Mouse (Mus musculus) heart, embryonic 12.5 days (tissue): ENCODE results near the gene Tor1b. TPM values are rescaled to one million over a fixed set of nuclear protein-coding genes. Genes with fewer than 3 reads are reported as not detected.

Experiments
- ATAC-seq: fragments of 200-750 bp; cut with Nextera tagmentation; 2 replicates; pipeline ENCODE4 v1.8.0; 2017; ENCODE audit warnings: moderate TSS enrichment, moderate library complexity; ENCODE audit not compliant: insufficient number of reproducible peaks, low FRiP score
- H3K27ac ChIP-seq: fragments of 300-500 bp; sonication (generic); 2 replicates; pipeline ENCODE4 v1.5.1; 2016; ENCODE audit warnings: mild to moderate bottlenecking, moderate library complexity; ENCODE audit not compliant: poor library complexity, severe bottlenecking
- H3K27me3 ChIP-seq: fragments of 300-500 bp; sonication (generic); replicated peaks from 2 replicates; pipeline ENCODE4 v1.6.1; 2016; ENCODE audit warnings: mild to moderate bottlenecking, moderate library complexity
- H3K36me3 ChIP-seq: fragments of 300-500 bp; sonication (generic); 2 replicates; pipeline ENCODE4 v1.6.1; 2016; ENCODE audit warnings: mild to moderate bottlenecking, moderate library complexity
- H3K4me1 ChIP-seq: fragments of 300-500 bp; sonication (generic); replicated peaks from 2 replicates; pipeline ENCODE4 v1.6.1; 2016; ENCODE audit warnings: mild to moderate bottlenecking
- H3K4me2 ChIP-seq: fragments of 300-500 bp; sonication (generic); 2 replicates; pipeline ENCODE4 v1.6.1; 2016; ENCODE audit warnings: mild to moderate bottlenecking, moderate library complexity
- H3K4me3 ChIP-seq: fragments of 300-500 bp; sonication (generic); 2 replicates; pipeline ENCODE4 v1.5.1; 2016; ENCODE audit warnings: mild to moderate bottlenecking
- H3K9ac ChIP-seq: fragments of 300-500 bp; sonication (generic); 2 replicates; pipeline ENCODE4 v1.6.1; 2016; ENCODE audit warnings: mild to moderate bottlenecking, moderate library complexity
- H3K9me3 ChIP-seq: fragments of 300-500 bp; sonication (generic); replicated peaks from 2 replicates; pipeline ENCODE4 v1.6.1; 2016; ENCODE audit warnings: mild to moderate bottlenecking, moderate library complexity
- WGBS: fragments of 180-500 bp; shearing (Covaris S2); methylation state at CpG from one replicate; pipeline ENCODE4 v1.1.7; 2016; 5-methylcytosine and 5-hydroxymethylcytosine counted together
- polyA plus RNA-seq: library from polyadenylated mRNA; unstranded; fragments of >200 nt; fragmentation: Nextera tagmentation; extraction: Ambion mirVana; gene quantifications from 2 replicates; pipeline ENCODE4 v1.2.1, GENCODE M21; 2016

Tor1b gene
- polyA plus RNA-seq, 1 experiment from 2014 or later, result 25.8 TPM

GRCm38 (mm10) chr2:30959856-30960255 is 7.1 kb downstream of the Tor1b start:
- no peak overlapping the region for H3K9ac ChIP-seq
- WGBS, result 48% methylated on average over 5 of the region's 5 CpGs
- no peak for ATAC-seq
- H3K4me2 ChIP-seq, result no peak overlapping the region
- no peaks in the 10 kb centered on the region for H3K9me3 ChIP-seq
- no peak overlapping the region for H3K4me3 ChIP-seq
- no peaks in the 10 kb centered on the region for H3K27me3 ChIP-seq
- no peak overlapping the region for H3K27ac ChIP-seq
- peaks cover 9% of the 10 kb centered on the region for H3K4me1 ChIP-seq
- H3K36me3 ChIP-seq, result peaks cover 100% of the 10 kb centered on the region

- Histone ChIP-seq H3K27me3 (no peaks in the 10 kb centered on the region), H3K4me2 (no peak overlapping the region), H3K4me3 (no peak overlapping the region), H3K9me3 (no peaks in the 10 kb centered on the region), H3K9ac (no peak overlapping the region), H3K27ac (no peak overlapping the region), H3K4me1 (peaks cover 15% of the 10 kb centered on the region), H3K36me3 (peaks cover 84% of the 10 kb centered on the region)
- ATAC-seq, result no peak
- WGBS, result 69% methylated on average over 11 of the region's 11 CpGs
These were observed 10.0 kb downstream of the Tor1b start for GRCm38 (mm10) chr2:30962570-30963254.

GRCm38 (mm10) chr2:30965627-30966026 is 12.9 kb downstream of the Tor1b start:
- H3K4me1 ChIP-seq, result peaks cover 15% of the 10 kb centered on the region
- no peak overlapping the region for H3K4me2 ChIP-seq
- WGBS, result 92% methylated on average over 8 of the region's 8 CpGs
- H3K27me3 ChIP-seq, result no peaks in the 10 kb centered on the region
- peaks cover 62% of the 10 kb centered on the region for H3K36me3 ChIP-seq
- no peak for ATAC-seq
- no peak overlapping the region for H3K9ac ChIP-seq
- H3K9me3 ChIP-seq, result no peaks in the 10 kb centered on the region
- H3K4me3 ChIP-seq, result no peak overlapping the region
- H3K27ac ChIP-seq, result no peak overlapping the region

GRCm38 (mm10) chr2:30966826-30967225 is 14.1 kb downstream of the Tor1b start:
- Histone ChIP-seq H3K36me3 (peaks cover 54% of the 10 kb centered on the region), H3K4me2 (peak overlapping the region; percentile 92), H3K9me3 (no peaks in the 10 kb centered on the region), H3K4me1 (peaks cover 15% of the 10 kb centered on the region), H3K4me3 (peak overlapping the region; percentile 95), H3K27ac (no peak overlapping the region), H3K9ac (peak overlapping the region; percentile 93), H3K27me3 (no peaks in the 10 kb centered on the region)
- WGBS, result 22% methylated on average over 16 of the region's 16 CpGs
- no peak for ATAC-seq

DNA sequence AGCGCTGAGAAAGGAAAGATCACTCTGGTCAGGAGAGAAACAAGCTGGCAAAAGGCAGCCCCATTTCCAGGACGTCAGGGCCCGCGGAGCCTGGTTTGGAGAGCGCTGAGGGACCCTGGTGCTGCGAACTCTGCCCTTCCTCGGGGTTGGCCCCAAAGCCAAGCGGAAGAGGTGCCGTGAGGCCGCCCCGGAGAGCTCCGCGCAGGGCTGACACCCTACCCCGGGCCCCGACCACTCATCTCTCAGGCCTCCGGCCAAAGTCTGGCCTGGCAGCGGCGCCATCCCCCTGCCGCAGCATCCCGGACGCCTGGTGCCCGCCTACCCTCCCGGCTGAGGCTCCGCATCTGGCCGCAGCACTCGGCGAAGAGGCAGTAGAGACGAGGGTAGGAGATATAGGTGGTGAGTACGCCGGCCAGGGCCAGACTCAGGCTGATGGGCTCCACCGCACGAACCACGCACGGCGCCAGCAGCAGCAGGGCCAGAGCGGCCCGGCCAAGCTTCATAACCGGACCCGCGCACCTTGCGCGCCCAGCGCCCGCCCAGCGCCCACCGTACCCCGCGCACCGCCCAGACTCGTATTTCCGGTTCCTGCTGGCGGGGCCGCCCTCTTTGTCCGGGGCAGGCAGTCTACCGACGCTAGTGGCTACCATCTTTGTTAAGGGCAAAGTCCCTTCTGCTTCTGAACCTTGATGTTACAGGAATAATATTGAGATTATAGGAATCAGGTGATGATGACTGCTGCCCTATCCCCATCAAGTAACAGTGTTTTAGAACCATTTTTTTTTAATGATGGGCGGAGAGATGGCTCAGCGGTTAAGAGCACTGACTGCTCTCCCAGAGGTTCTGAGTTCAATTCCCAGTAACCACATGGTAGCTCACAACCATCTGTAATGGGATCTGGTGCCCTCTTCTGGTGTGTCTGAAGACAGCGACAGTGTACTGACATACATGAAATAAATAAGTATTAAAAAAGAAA is 14.9 kb downstream of the Tor1b start, which contains the start of gene Tor1a:
Gene Tor1a, minus strand, starts transcription at position 582 of the 976 bp plus-strand sequence.
- H3K9me3 ChIP-seq, result no peaks in the 10 kb centered on the region
- no peaks in the 10 kb centered on the region for H3K27me3 ChIP-seq
- peaks cover 51% of the 10 kb centered on the region for H3K36me3 ChIP-seq
- 2% methylated on average over 59 of the region's 59 CpGs for WGBS
- H3K4me1 ChIP-seq, result peaks cover 15% of the 10 kb centered on the region
- peak within 1 kb of the TSS; percentile 43 for H3K27ac ChIP-seq
- peak within 1 kb of the TSS; percentile 92 for H3K4me2 ChIP-seq
- H3K4me3 ChIP-seq, result peak within 1 kb of the TSS; percentile 95
- ATAC-seq, result peak; percentile 91
- peak within 1 kb of the TSS; percentile 93 for H3K9ac ChIP-seq

GRCm38 (mm10) chr2:30981790-30982513 is 29.2 kb downstream of the Tor1b start, which contains the start of the genes BC005624 and Usp20:
BC005624 (minus strand) TSS chr2:30982201.
Usp20 (plus strand) TSS chr2:30982279.
- under 1% methylated on average over 66 of the region's 66 CpGs for WGBS
- H3K9ac ChIP-seq, result peak within 1 kb of the TSS; percentile 84
- peak; percentile 98 for ATAC-seq

DNA sequence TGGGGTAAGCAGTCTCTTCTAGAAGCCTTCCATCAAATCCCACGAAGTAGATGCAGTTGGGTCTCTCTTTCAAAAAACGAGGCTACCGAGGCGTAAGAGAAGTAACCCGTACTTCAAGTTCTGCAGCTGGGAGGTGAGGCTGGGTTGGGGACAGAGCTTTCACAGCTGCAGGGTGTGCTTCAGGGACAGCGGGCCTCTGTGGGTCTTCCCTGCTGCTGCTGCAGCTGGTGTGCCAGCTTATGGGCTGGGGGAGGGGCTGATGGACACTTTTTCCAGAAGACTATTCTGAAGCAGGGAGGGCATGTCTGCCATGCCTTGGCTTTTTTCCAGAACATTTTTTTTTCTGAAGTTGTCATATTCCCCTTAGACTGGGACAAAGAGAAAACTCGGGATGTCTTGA is 30.3 kb downstream of the Tor1b start:
- peak overlapping the region; percentile 87 for H3K4me2 ChIP-seq
- H3K9ac ChIP-seq, result peak overlapping the region; percentile 84
- peak overlapping the region; percentile 78 for H3K4me3 ChIP-seq
- H3K36me3 ChIP-seq, result peaks cover 23% of the 10 kb centered on the region
- no peak overlapping the region for H3K27ac ChIP-seq
- H3K4me1 ChIP-seq, result peaks cover 28% of the 10 kb centered on the region
- WGBS, result 51% methylated on average over 7 of the region's 7 CpGs
- ATAC-seq, result no peak
- H3K27me3 ChIP-seq, result no peaks in the 10 kb centered on the region
- H3K9me3 ChIP-seq, result no peaks in the 10 kb centered on the region

More at GRCm38 (mm10) chr2:30981790-30982513, 29.2 kb downstream of the Tor1b start, which contains the start of the genes BC005624 and Usp20:
- peaks cover 23% of the 10 kb centered on the region for H3K4me1 ChIP-seq
- peak within 1 kb of the TSS; percentile 78 for H3K4me3 ChIP-seq
- H3K9me3 ChIP-seq, result no peaks in the 10 kb centered on the region
- no peaks in the 10 kb centered on the region for H3K27me3 ChIP-seq
- peaks cover 34% of the 10 kb centered on the region for H3K36me3 ChIP-seq
- peak within 1 kb of the TSS; percentile 55 for H3K27ac ChIP-seq
- peak within 1 kb of the TSS; percentile 90 for H3K4me2 ChIP-seq

DNA sequence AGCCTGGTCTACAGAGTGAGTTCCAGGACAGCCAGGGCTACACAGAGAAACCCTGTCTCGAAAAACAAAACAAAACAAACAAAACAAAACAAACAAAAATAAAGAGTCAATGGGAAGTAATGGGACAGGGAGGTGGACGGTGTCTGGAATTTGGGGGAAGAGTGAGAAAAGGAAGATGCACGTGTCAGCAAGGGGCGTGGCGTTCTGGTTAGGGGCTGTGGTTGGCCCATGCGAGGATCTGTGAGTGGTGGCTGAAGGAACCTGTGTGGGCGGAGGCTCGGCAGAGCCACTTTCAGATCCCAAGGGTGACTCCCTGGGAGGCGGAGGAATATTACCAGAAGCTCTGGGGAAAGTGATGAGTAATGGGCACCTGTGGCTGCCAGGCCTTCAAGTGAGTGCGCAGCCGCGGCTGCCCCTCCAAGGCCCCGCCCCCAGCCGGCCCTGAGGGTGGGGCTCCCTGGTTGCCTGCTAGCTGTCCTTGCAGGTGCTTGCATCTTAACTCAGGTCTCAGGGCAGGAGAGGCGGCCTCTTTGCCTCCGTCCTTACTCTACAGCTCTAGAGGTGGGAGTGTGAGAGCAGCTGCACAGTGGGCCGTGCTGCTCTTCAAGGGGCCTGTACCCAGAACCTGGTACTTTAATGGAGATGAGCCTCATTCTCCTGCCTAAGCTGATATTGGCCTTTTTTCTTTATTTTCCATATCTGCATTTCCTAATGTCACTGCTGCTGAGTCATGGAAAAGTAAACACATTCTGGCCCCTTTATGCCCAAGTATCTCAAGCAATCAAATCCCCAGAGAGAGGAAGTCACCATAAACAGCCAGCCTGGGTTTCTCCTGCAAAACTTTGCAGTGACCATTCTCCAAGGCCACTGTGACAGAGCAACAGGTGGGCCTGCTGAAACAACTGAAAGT is 32.6 kb downstream of the Tor1b start:
- ATAC-seq, result 0 out of 2 replicates have a peak, but pooled peaks have one; percentile 16
- 23% methylated on average over 17 of the region's 17 CpGs for WGBS
- Histone ChIP-seq H3K9ac (no peak overlapping the region), H3K27ac (no peak overlapping the region), H3K9me3 (no peaks in the 10 kb centered on the region), H3K4me3 (0 out of 2 replicates have a peak overlapping the region, but pooled peaks have one; percentile 0), H3K27me3 (no peaks in the 10 kb centered on the region), H3K4me2 (peak overlapping the region; percentile 46), H3K36me3 (peaks cover 7% of the 10 kb centered on the region), H3K4me1 (peaks cover 28% of the 10 kb centered on the region)

GRCm38 (mm10) chr2:30990221-30990620 is 37.5 kb downstream of the Tor1b start:
- no peak overlapping the region for H3K9ac ChIP-seq
- peaks cover 18% of the 10 kb centered on the region for H3K4me1 ChIP-seq
- peaks cover 4% of the 10 kb centered on the region; the same call in 1 of the 2 replicates for H3K36me3 ChIP-seq
- no peak overlapping the region for H3K4me3 ChIP-seq
- H3K9me3 ChIP-seq, result no peaks in the 10 kb centered on the region
- no peak overlapping the region for H3K4me2 ChIP-seq
- no peaks in the 10 kb centered on the region for H3K27me3 ChIP-seq
- H3K27ac ChIP-seq, result no peak overlapping the region
- WGBS, result 70% methylated on average over 9 of the region's 9 CpGs
- ATAC-seq, result no peak

DNA sequence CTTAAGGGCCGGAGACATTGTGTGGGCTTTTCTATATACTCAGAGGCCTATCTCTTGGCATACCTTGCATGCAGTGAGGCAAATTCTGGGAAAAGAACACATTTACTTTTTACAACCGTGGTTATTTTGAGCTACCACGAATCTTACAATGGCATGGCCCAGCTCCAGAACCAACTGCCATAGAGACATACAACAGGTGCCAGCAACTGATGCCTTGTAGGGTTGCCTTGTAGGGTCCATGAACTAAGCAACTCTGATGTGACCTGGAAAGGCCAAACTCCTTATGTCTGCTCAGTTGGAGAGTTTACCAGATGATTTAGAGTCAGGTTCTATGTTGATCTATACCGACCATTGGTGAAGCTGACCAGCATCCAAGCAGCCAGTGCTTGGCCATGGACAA is 42.1 kb downstream of the Tor1b start:
- peak overlapping the region; percentile 76; the same call in 1 of the 2 replicates for H3K27ac ChIP-seq
- no peaks in the 10 kb centered on the region for H3K27me3 ChIP-seq

More for the DNA sequence above, 42.1 kb downstream of the Tor1b start:
- 94% methylated on average over 4 of the region's 4 CpGs for WGBS
- H3K4me1 ChIP-seq, result peaks cover 25% of the 10 kb centered on the region
- H3K4me3 ChIP-seq, result no peak overlapping the region
- peaks cover 11% of the 10 kb centered on the region for H3K36me3 ChIP-seq
- H3K4me2 ChIP-seq, result no peak overlapping the region
- H3K9ac ChIP-seq, result no peak overlapping the region
- no peak for ATAC-seq
- H3K9me3 ChIP-seq, result no peaks in the 10 kb centered on the region
